Mouse (Mus musculus) lung, postnatal 0 days (tissue): ENCODE results near the gene Lyst.
A peak's percentile ranks its signal among the peaks of the same experiment; 100 is the strongest.

Source experiments
- CTCF ChIP-seq: IDR thresholded peaks from 2 replicates; pipeline ENCODE4 v1.5.1; 2016; ENCODE audit warnings: antibody characterized with exemption, mild to moderate bottlenecking
- EP300 ChIP-seq: IDR thresholded peaks from 2 replicates; pipeline ENCODE4 v1.6.1; 2016; ENCODE audit warnings: antibody characterized with exemption, mild to moderate bottlenecking, control low read depth

- TF ChIP-seq CTCF (no peak), EP300 (peak; percentile 70)
Measured at GRCm38 (mm10) chr13:13587653-13588184, 2.5 kb upstream of the Lyst start.
